Mouse (Mus musculus): ENCODE data around the gene Zkscan8. TPM values are rescaled to one million over a fixed set of nuclear protein-coding genes. Genes with fewer than 3 reads are reported as not detected.
"Not testable (repeated sequence)": the region's sequence is repeated elsewhere in the genome, so short reads cannot be mapped to it uniquely, and the experiment has no call there.

Zkscan8 gene
- 3.5 and 4.0 TPM in 2 replicates for polyA plus RNA-seq (2015; fragmentation: Nextera tagmentation; extraction: Ambion mirVana)

DNA sequence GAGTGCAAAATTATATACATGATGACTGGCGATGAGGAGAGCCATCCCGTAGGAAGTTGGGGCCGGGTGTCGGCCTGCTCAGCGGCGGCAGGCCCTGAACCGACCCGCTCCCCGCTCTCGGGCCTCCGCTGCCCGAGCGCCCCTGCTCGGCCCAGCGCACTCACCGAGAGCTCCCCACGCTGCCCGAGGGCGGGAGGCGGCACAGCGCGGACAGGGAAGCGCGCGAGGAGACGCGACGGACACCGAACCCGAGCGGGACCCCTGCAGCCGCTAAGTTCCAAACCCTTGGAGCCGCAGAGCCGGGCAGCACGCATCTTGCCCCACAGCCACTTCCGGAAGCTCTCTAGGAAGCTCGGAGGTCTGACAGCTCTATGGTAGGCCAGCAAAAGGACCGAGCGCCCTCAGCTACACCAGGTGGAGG lies at the start of gene Zkscan8:
Gene Zkscan8 (minus strand): TSS at position 340 of the 421 bp plus-strand sequence.
- H3K27me3 ChIP-seq, result no peaks in the 10 kb centered on the region
- H3K9ac ChIP-seq, result peak within 1 kb of the TSS; percentile 99
- WGBS, result under 1% methylated on average over 39 of the region's 39 CpGs

GRCm38 (mm10) chr13:21559793-21560192 lies 28.9 kb upstream of the Zkscan8 start, which contains the start of gene Olfr1535:
Gene Olfr1535 (minus strand): TSS chr13:21559893.
- Histone ChIP-seq H3K36me3 (no peaks in the 10 kb centered on the region), H3K9me3 (replicated peaks) (no peaks in the 10 kb centered on the region), H3K9ac (no peak within 1 kb of the TSS), H3K4me1 (replicated peaks) (no peaks in the 10 kb centered on the region), H3K27ac (no peak within 1 kb of the TSS), H3K27me3 (no peaks in the 10 kb centered on the region), H3K4me3 (no peak within 1 kb of the TSS), H3K4me2 (no peak within 1 kb of the TSS)
- ATAC-seq (replicated peaks; ENCODE audit: insufficient number of reproducible peaks, insufficient read depth, low FRiP score, low read depth), result no peak
- WGBS, result 44% methylated on average over 1 of the region's 1 CpGs

More for the DNA sequence above, at the start of gene Zkscan8:
- Histone ChIP-seq H3K4me1 (replicated peaks) (peaks cover 3% of the 10 kb centered on the region; the same call in 1 of the 2 replicates), H3K4me3 (peak within 1 kb of the TSS; percentile 99), H3K9me3 (replicated peaks) (no peaks in the 10 kb centered on the region), H3K27ac (peak within 1 kb of the TSS; percentile 96), H3K4me2 (peak within 1 kb of the TSS; percentile 84), H3K36me3 (peaks cover 16% of the 10 kb centered on the region)
- peak; percentile 97 for ATAC-seq (replicated peaks; ENCODE audit: insufficient number of reproducible peaks, insufficient read depth, low FRiP score, low read depth)

GRCm38 (mm10) chr13:21550416-21551110 lies 19.6 kb upstream of the Zkscan8 start:
- Histone ChIP-seq H3K27ac (no peak overlapping the region), H3K4me1 (replicated peaks) (no peaks in the 10 kb centered on the region), H3K9me3 (replicated peaks) (no peaks in the 10 kb centered on the region), H3K27me3 (no peaks in the 10 kb centered on the region), H3K36me3 (no peaks in the 10 kb centered on the region), H3K4me3 (no peak overlapping the region), H3K4me2 (no peak overlapping the region), H3K9ac (no peak overlapping the region)
- ATAC-seq (replicated peaks; ENCODE audit: insufficient number of reproducible peaks, insufficient read depth, low FRiP score, low read depth), result no peak
- WGBS, result 33% methylated on average over 3 of the region's 3 CpGs

- H3K4me3 ChIP-seq, result no peak overlapping the region
- H3K36me3 ChIP-seq, result no peaks in the 10 kb centered on the region
- no peak overlapping the region for H3K9ac ChIP-seq
- ATAC-seq (replicated peaks; ENCODE audit: insufficient number of reproducible peaks, insufficient read depth, low FRiP score, low read depth), result no peak
- no peaks in the 10 kb centered on the region for H3K9me3 ChIP-seq (replicated peaks)
- H3K27me3 ChIP-seq, result no peaks in the 10 kb centered on the region
- H3K4me1 ChIP-seq (replicated peaks), result no peaks in the 10 kb centered on the region
- 86% methylated on average over 3 of the region's 3 CpGs for WGBS
- no peak overlapping the region for H3K4me2 ChIP-seq
- no peak overlapping the region for H3K27ac ChIP-seq
Observed at GRCm38 (mm10) chr13:21549487-21549886, 18.6 kb upstream of the Zkscan8 start.

DNA sequence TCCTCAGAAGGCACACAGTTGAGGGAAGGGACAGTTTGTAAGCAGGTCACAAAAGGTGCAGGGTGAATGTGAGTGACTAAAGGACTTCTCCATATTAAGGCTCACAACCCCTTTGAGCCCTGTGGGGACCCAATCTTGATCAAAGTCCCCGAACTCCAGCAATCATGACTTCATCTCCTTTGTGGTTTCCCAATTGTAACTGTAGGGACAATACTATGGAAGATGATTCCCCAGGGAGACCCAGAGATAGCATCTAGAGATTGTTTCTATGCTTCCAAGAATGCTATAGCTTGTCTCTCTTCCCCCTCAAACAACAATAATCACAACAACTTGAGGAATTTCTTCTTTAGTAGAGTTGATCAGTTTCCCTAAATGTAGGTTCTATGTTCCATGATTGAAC lies 11.8 kb upstream of the Zkscan8 start, which contains the start of gene Olfr1366:
Gene Olfr1366 (minus strand): TSS at position 101 of the 400 bp plus-strand sequence.
- no peak within 1 kb of the TSS for H3K4me3 ChIP-seq
- H3K4me2 ChIP-seq, result no peak within 1 kb of the TSS
- no peaks in the 10 kb centered on the region for H3K36me3 ChIP-seq
- no peaks in the 10 kb centered on the region for H3K9me3 ChIP-seq (replicated peaks)
- no peaks in the 10 kb centered on the region for H3K4me1 ChIP-seq (replicated peaks)
- H3K9ac ChIP-seq, result no peak within 1 kb of the TSS
- H3K27me3 ChIP-seq, result no peaks in the 10 kb centered on the region
- ATAC-seq (replicated peaks; ENCODE audit: insufficient number of reproducible peaks, insufficient read depth, low FRiP score, low read depth), result no peak
- H3K27ac ChIP-seq, result no peak within 1 kb of the TSS
- WGBS, result 53% methylated on average over 1 of the region's 1 CpGs

GRCm38 (mm10) chr13:21530136-21530535 lies 784 bp downstream of the Zkscan8 start:
- peaks cover 3% of the 10 kb centered on the region; the same call in 1 of the 2 replicates for H3K4me1 ChIP-seq (replicated peaks)
- H3K27ac ChIP-seq, result no peak overlapping the region
- H3K36me3 ChIP-seq, result peaks cover 20% of the 10 kb centered on the region
- H3K9ac ChIP-seq, result no peak overlapping the region
- peak overlapping the region; percentile 84 for H3K4me2 ChIP-seq
- no peaks in the 10 kb centered on the region for H3K9me3 ChIP-seq (replicated peaks)
- H3K4me3 ChIP-seq, result peak overlapping the region; percentile 99
- H3K27me3 ChIP-seq, result no peaks in the 10 kb centered on the region
- ATAC-seq (replicated peaks; ENCODE audit: insufficient number of reproducible peaks, insufficient read depth, low FRiP score, low read depth), result no peak
- WGBS, result 45% methylated on average over 7 of the region's 7 CpGs

DNA sequence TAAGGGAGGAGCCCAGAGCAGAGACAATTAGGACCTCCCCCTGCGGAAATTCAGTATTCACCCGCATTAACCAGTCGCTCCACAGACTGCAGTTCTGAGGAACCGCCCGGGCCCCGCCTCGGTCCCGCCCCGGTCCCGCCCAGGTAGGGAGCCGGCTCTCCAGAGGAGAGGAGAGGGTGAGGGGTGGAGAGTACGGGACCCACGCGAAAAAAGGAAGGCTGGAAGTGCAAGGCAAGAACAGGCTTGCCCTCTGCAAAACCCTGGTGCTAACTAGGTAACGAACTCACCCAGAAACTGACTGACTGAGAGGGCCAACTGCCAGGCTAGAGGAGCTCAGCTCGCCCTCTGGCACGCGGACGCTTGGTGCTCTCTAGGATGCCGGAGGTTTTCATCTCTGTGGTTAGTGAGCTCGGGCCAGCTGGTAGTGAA lies 24.7 kb downstream of the Zkscan8 start:
- Histone ChIP-seq H3K27ac (peak overlapping the region; percentile 84), H3K27me3 (no peaks in the 10 kb centered on the region), H3K4me1 (replicated peaks) (peaks cover 4% of the 10 kb centered on the region; the same call in 1 of the 2 replicates), H3K4me2 (peak overlapping the region; percentile 68), H3K36me3 (no peaks in the 10 kb centered on the region), H3K4me3 (peak overlapping the region; percentile 71), H3K9ac (peak overlapping the region; percentile 73), H3K9me3 (replicated peaks) (no peaks in the 10 kb centered on the region)
- ATAC-seq (replicated peaks; ENCODE audit: insufficient number of reproducible peaks, insufficient read depth, low FRiP score, low read depth), result peak; percentile 98
- 0% methylated on average over 21 of the region's 21 CpGs for whole genome bisulfite sequencing

- Histone ChIP-seq H3K36me3 (no peaks in the 10 kb centered on the region), H3K4me2 (no peak overlapping the region), H3K9ac (no peak overlapping the region), H3K9me3 (replicated peaks) (no peaks in the 10 kb centered on the region), H3K4me1 (replicated peaks) (peaks cover 4% of the 10 kb centered on the region; the same call in 1 of the 2 replicates), H3K27ac (no peak overlapping the region), H3K4me3 (no peak overlapping the region), H3K27me3 (no peaks in the 10 kb centered on the region)
- 80% methylated on average over 5 of the region's 5 CpGs for WGBS
- ATAC-seq (replicated peaks; ENCODE audit: insufficient number of reproducible peaks, insufficient read depth, low FRiP score, low read depth), result no peak
Observed at GRCm38 (mm10) chr13:21502296-21502695, 28.6 kb downstream of the Zkscan8 start.

DNA sequence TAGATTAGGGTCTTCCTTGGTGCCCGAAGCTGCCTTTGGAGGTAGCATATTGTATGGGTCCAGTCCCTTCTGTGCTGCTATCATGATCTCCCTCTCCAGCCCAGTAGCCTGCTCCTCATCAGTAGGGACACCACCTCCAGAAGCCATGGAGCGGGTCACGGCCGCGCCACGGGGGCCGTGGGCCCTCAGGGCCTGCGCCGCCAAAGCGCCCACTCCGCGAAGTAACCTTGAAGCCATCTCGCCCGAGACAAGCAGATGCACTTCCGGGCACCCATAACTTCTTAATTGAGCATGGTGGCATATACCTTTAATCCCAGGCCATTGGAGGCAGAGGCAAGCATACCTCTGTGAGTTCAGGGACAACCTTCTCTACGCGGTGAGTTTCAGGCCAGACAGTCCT lies 29.7 kb downstream of the Zkscan8 start, which contains the start of gene Gm11273:
Gene Gm11273 (minus strand): TSS at position 237 of the 400 bp plus-strand sequence.
- H3K36me3 ChIP-seq; ATAC-seq (replicated peaks; ENCODE audit: insufficient number of reproducible peaks, insufficient read depth, low FRiP score, low read depth); H3K27me3 ChIP-seq; H3K9me3 ChIP-seq (replicated peaks); H3K27ac ChIP-seq; H3K4me1 ChIP-seq (replicated peaks); H3K9ac ChIP-seq; H3K4me3 ChIP-seq; H3K4me2 ChIP-seq: not testable (repeated sequence)
- 87% methylated on average over 17 of the region's 17 CpGs for WGBS

DNA sequence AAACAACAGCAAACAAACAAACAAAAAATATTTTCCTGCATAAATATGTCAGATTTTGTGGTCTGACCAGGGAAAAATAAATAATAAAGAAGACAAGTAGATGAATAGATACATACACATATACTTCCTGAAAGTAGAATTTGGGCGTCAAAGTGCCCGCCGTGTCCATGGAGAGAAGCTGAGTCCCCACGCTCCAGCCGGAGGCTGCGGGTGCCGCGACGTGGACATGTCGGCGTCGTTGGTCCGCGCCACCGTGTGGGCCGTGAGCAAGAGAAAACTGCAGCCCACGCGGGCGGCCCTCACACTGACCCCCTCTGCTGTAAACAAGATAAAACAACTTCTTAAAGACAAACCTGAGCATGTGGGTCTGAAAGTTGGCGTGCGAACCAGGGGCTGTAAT lies 35.8 kb downstream of the Zkscan8 start, which contains the start of gene AK157302:
Gene AK157302 (plus strand): TSS at position 144 of the 400 bp plus-strand sequence.
- ATAC-seq (replicated peaks; ENCODE audit: insufficient number of reproducible peaks, insufficient read depth, low FRiP score, low read depth), result no peak
- no peak within 1 kb of the TSS for H3K4me3 ChIP-seq
- no peak within 1 kb of the TSS for H3K9ac ChIP-seq
- no peak within 1 kb of the TSS for H3K4me2 ChIP-seq
- H3K9me3 ChIP-seq (replicated peaks), result no peaks in the 10 kb centered on the region
- H3K36me3 ChIP-seq, result no peaks in the 10 kb centered on the region
- no peak within 1 kb of the TSS for H3K27ac ChIP-seq
- 90% methylated on average over 21 of the region's 21 CpGs for WGBS
- H3K27me3 ChIP-seq, result no peaks in the 10 kb centered on the region
- no peaks in the 10 kb centered on the region for H3K4me1 ChIP-seq (replicated peaks)

DNA sequence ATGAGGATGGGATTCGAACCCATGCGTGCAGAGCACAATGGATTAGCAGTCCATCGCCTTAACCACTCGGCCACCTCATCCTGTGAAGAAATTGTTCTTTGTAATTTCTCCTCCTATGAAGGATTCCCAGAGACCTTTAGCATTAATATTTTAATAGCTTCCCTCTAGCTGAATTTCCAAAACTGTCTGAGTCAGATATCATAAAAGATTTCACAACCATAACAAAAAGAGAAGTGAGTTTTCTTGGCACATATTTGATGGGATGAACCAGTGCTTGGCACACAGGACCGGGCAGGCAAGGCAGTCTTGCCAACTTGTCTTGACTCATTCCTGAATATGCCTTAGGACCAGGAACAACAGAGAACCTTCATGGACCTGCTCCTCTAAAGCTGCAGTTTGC lies 38.1 kb downstream of the Zkscan8 start:
- Histone ChIP-seq H3K4me2 (no peak overlapping the region), H3K27ac (no peak overlapping the region), H3K36me3 (no peaks in the 10 kb centered on the region), H3K9ac (no peak overlapping the region), H3K9me3 (replicated peaks) (no peaks in the 10 kb centered on the region), H3K4me3 (no peak overlapping the region), H3K27me3 (no peaks in the 10 kb centered on the region), H3K4me1 (replicated peaks) (no peaks in the 10 kb centered on the region)
- ATAC-seq (replicated peaks; ENCODE audit: insufficient number of reproducible peaks, insufficient read depth, low FRiP score, low read depth), result no peak
- WGBS, result 90% methylated on average over 5 of the region's 5 CpGs

Measured in heart, embryonic 15.5 days (tissue).